Mouse (Mus musculus): Measurements from ENCODE around the gene Thrap3.

DNA sequence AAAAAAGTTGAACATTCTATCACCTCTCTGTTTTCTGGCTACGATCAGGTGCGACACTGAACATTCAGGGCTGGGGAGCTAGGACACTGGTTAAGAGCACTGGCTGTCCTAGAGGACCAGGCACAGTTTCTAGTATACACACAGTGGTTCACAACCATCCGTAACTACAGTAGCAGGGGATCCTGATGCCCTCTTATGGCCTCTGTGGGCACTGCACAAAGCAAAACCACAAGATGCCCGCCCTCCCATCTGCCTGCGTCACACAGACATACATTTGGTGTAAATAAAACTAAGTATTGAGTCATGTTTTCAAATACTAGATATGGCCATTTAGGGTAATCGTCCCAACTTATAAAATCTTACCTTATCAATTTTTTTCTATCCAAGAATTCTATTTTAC, 45.0 kb downstream of the Thrap3 start:
- TF ChIP-seq CTCF (IDR thresholded peaks at IDR 0.05; ENCODE audit: borderline replicate concordance, extremely low read depth, insufficient read depth, insufficient read length) (0 out of 2 replicates have a peak, but pooled peaks have one; percentile 13), POLR2A (IDR thresholded peaks at IDR 0.05; ENCODE audit: borderline replicate concordance, extremely low read depth, insufficient read depth, insufficient read length, poor library complexity, severe bottlenecking) (no peak)
